Mouse (Mus musculus): ENCODE measurements around the gene Asb5. TPM values are rescaled to one million over a fixed set of nuclear protein-coding genes. Genes with fewer than 3 reads are reported as not detected.

Asb5 gene
- total and polyA plus RNA-seq, 2 experiments: 0.09 to 0.38 TPM

- WGBS: 65% methylated on average over 2 of the region's 2 CpGs
These were observed 37.8 kb downstream of the Asb5 start for GRCm38 (mm10) chr8:54567168-54567567.

GRCm38 (mm10) chr8:54570618-54571609, 41.5 kb downstream of the Asb5 start:
- Histone ChIP-seq H3K27me3 (ENCODE audit: control insufficient read depth, insufficient read depth, low read length) (no peaks in the 10 kb centered on the region), H3K79me2 (ENCODE audit: control insufficient read depth, insufficient read depth, low read length) (no peaks in the 10 kb centered on the region), H3K36me3 (ENCODE audit: control insufficient read depth, insufficient read depth, low read length) (no peaks in the 10 kb centered on the region), H3K4me3 (ENCODE audit: insufficient read depth, low read depth, low read length) (no peak overlapping the region), H3K4me1 (ENCODE audit: control insufficient read depth, insufficient read depth, low read length) (no peaks in the 10 kb centered on the region), H3K27ac (replicated peaks; ENCODE audit: insufficient read depth, low read depth, low read length) (no peak overlapping the region), H3K9ac (ENCODE audit: low read depth, low read length) (no peak overlapping the region)
- DNase-seq (ENCODE audit: extremely low read depth, low read depth, low spot score): no peak
- TF ChIP-seq POLR2A (IDR thresholded peaks at IDR 0.05; ENCODE audit: extremely low read depth, insufficient read depth, low read length) (no peak), CTCF (IDR thresholded peaks at IDR 0.05; ENCODE audit: low read depth, low read length) (no peak)
- WGBS: 81% methylated on average over 15 of the region's 15 CpGs

More at GRCm38 (mm10) chr8:54567168-54567567, 37.8 kb downstream of the Asb5 start:
- H3K9ac ChIP-seq (ENCODE audit: low read depth, low read length): no peak overlapping the region
- H3K36me3 ChIP-seq (ENCODE audit: control insufficient read depth, insufficient read depth, low read length): no peaks in the 10 kb centered on the region
- DNase-seq (ENCODE audit: extremely low read depth, low read depth, low spot score): no peak
- TF ChIP-seq CTCF (IDR thresholded peaks at IDR 0.05; ENCODE audit: low read depth, low read length) (no peak), POLR2A (IDR thresholded peaks at IDR 0.05; ENCODE audit: extremely low read depth, insufficient read depth, low read length) (no peak)
- H3K79me2 ChIP-seq (ENCODE audit: control insufficient read depth, insufficient read depth, low read length): no peaks in the 10 kb centered on the region
- H3K27me3 ChIP-seq (ENCODE audit: control insufficient read depth, insufficient read depth, low read length): no peaks in the 10 kb centered on the region
- H3K4me1 ChIP-seq (ENCODE audit: control insufficient read depth, insufficient read depth, low read length): no peaks in the 10 kb centered on the region
- no peak overlapping the region for H3K27ac ChIP-seq (replicated peaks; ENCODE audit: insufficient read depth, low read depth, low read length)
- H3K4me3 ChIP-seq (ENCODE audit: insufficient read depth, low read depth, low read length): no peak overlapping the region

GRCm38 (mm10) chr8:54581436-54581835, 52.1 kb downstream of the Asb5 start:
- no peak overlapping the region for H3K27ac ChIP-seq (replicated peaks; ENCODE audit: insufficient read depth, low read depth, low read length)
- DNase-seq (ENCODE audit: extremely low read depth, low read depth, low spot score): no peak
- H3K9ac ChIP-seq (ENCODE audit: low read depth, low read length): no peak overlapping the region
- H3K36me3 ChIP-seq (ENCODE audit: control insufficient read depth, insufficient read depth, low read length): no peaks in the 10 kb centered on the region
- TF ChIP-seq POLR2A (IDR thresholded peaks at IDR 0.05; ENCODE audit: extremely low read depth, insufficient read depth, low read length) (no peak), CTCF (IDR thresholded peaks at IDR 0.05; ENCODE audit: low read depth, low read length) (no peak)
- H3K79me2 ChIP-seq (ENCODE audit: control insufficient read depth, insufficient read depth, low read length): no peaks in the 10 kb centered on the region
- H3K27me3 ChIP-seq (ENCODE audit: control insufficient read depth, insufficient read depth, low read length): no peaks in the 10 kb centered on the region
- no peaks in the 10 kb centered on the region for H3K4me1 ChIP-seq (ENCODE audit: control insufficient read depth, insufficient read depth, low read length)
- WGBS: 77% methylated on average over 3 of the region's 3 CpGs
- no peak overlapping the region for H3K4me3 ChIP-seq (ENCODE audit: insufficient read depth, low read depth, low read length)

- no peak overlapping the region for H3K4me3 ChIP-seq (ENCODE audit: insufficient read depth, low read depth, low read length)
- H3K79me2 ChIP-seq (ENCODE audit: control insufficient read depth, insufficient read depth, low read length): no peaks in the 10 kb centered on the region
- DNase-seq (ENCODE audit: extremely low read depth, low read depth, low spot score): no peak
- WGBS: 68% methylated on average over 1 of the region's 1 CpGs
- H3K27ac ChIP-seq (replicated peaks; ENCODE audit: insufficient read depth, low read depth, low read length): no peak overlapping the region
- no peaks in the 10 kb centered on the region for H3K36me3 ChIP-seq (ENCODE audit: control insufficient read depth, insufficient read depth, low read length)
- no peak for TF ChIP-seq POLR2A (IDR thresholded peaks at IDR 0.05; ENCODE audit: extremely low read depth, insufficient read depth, low read length)
- no peak for TF ChIP-seq CTCF (IDR thresholded peaks at IDR 0.05; ENCODE audit: low read depth, low read length)
- H3K4me1 ChIP-seq (ENCODE audit: control insufficient read depth, insufficient read depth, low read length): no peaks in the 10 kb centered on the region
- H3K9ac ChIP-seq (ENCODE audit: low read depth, low read length): no peak overlapping the region
- H3K27me3 ChIP-seq (ENCODE audit: control insufficient read depth, insufficient read depth, low read length): no peaks in the 10 kb centered on the region
These were observed 53.5 kb downstream of the Asb5 start for GRCm38 (mm10) chr8:54582886-54583285.

GRCm38 (mm10) chr8:54594634-54595033, 65.3 kb downstream of the Asb5 start:
- H3K27me3 ChIP-seq (ENCODE audit: control insufficient read depth, insufficient read depth, low read length): no peaks in the 10 kb centered on the region
- H3K9ac ChIP-seq (ENCODE audit: low read depth, low read length): no peak overlapping the region
- WGBS: 92% methylated on average over 5 of the region's 5 CpGs
- H3K4me1 ChIP-seq (ENCODE audit: control insufficient read depth, insufficient read depth, low read length): no peaks in the 10 kb centered on the region
- TF ChIP-seq POLR2A (IDR thresholded peaks at IDR 0.05; ENCODE audit: extremely low read depth, insufficient read depth, low read length) (no peak), CTCF (IDR thresholded peaks at IDR 0.05; ENCODE audit: low read depth, low read length) (no peak)
- H3K27ac ChIP-seq (replicated peaks; ENCODE audit: insufficient read depth, low read depth, low read length): no peak overlapping the region
- no peaks in the 10 kb centered on the region for H3K36me3 ChIP-seq (ENCODE audit: control insufficient read depth, insufficient read depth, low read length)
- no peak for DNase-seq (ENCODE audit: extremely low read depth, low read depth, low spot score)
- H3K79me2 ChIP-seq (ENCODE audit: control insufficient read depth, insufficient read depth, low read length): no peaks in the 10 kb centered on the region
- no peak overlapping the region for H3K4me3 ChIP-seq (ENCODE audit: insufficient read depth, low read depth, low read length)

- H3K36me3 ChIP-seq (ENCODE audit: control insufficient read depth, insufficient read depth, low read length): no peaks in the 10 kb centered on the region
- H3K27ac ChIP-seq (replicated peaks; ENCODE audit: insufficient read depth, low read depth, low read length): no peak overlapping the region
- no peaks in the 10 kb centered on the region for H3K79me2 ChIP-seq (ENCODE audit: control insufficient read depth, insufficient read depth, low read length)
- H3K4me1 ChIP-seq (ENCODE audit: control insufficient read depth, insufficient read depth, low read length): no peaks in the 10 kb centered on the region; the same call in 1 of the 2 replicates
- DNase-seq (ENCODE audit: extremely low read depth, low read depth, low spot score): no peak
- no peak overlapping the region for H3K9ac ChIP-seq (ENCODE audit: low read depth, low read length)
- H3K4me3 ChIP-seq (ENCODE audit: insufficient read depth, low read depth, low read length): no peak overlapping the region
- H3K27me3 ChIP-seq (ENCODE audit: control insufficient read depth, insufficient read depth, low read length): peaks cover 3% of the 10 kb centered on the region
- TF ChIP-seq CTCF (IDR thresholded peaks at IDR 0.05; ENCODE audit: low read depth, low read length) (no peak), POLR2A (IDR thresholded peaks at IDR 0.05; ENCODE audit: extremely low read depth, insufficient read depth, low read length) (no peak)
- 60% methylated on average over 2 of the region's 2 CpGs for WGBS
These were observed 66.7 kb downstream of the Asb5 start for GRCm38 (mm10) chr8:54596051-54596450.

Data from liver, adult 2 months (tissue).